In the genomic region with DNA sequence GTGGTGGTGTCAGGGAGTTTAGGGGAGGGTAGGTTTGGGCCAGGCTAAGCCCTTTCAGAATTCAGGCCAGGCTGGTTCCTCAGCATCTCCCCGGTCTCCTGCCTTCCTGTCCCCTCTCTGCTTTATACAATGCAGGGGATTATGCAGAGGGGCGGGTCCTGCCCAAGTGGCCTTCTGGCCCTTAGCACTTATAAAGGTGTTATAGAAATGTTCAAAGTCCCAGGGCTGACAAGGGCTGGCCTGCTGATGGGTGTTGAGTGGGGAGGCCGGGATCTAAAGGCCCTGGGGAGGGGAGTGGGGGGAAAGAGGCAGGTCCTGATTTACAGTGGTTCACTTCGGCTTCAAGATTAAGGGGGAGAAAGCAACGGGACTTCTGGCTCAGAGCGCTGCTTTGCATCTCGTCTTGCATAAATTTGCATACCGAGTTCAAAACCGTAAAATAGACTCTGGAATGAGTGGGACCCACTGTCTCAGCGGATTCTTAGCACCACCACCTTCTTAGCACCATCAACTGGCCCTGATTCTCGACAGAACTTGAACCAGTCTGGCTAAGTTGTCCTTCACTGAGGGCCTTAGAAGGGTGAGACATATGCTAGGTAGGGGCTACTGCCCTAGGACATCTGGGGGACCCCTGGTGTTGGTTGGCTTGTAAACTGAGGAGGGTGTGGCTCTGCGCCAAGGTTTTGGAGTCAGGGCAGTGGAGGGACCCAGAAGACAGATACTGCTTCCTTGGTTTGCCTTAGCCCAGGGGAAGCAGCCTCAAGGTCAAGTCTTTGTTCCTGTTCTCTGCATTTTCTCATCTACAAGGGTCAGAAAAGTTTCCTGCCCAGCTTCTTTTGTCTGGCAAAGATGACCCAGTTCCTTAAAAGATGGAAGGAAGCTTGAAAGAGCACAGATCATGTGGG, we compare ENCODE assay signal across 10 mouse cellular contexts. TPM values are rescaled to one million over a fixed set of nuclear protein-coding genes. Genes with fewer than 3 reads are reported as not detected.
DNase-seq lines count a peak whose midpoint lies in the region; ATAC-seq and TF ChIP-seq lines count a peak whose summit lies in the region.
"Had no signal": no experiment of that assay in that cellular context is flagged by ENCODE, and none has a peak within 500 bp of the region (broad histone marks: within the 10 kb centered on the region; RNA-seq: fewer than 3 reads in every experiment).

No protein-coding gene starts in this region.

- no peak for TF ChIP-seq CTCF in lung, embryonic 14.5 days (IDR thresholded peaks at IDR 0.05; ENCODE audit: low read depth)
- no peak for TF ChIP-seq CTCF in hindbrain, postnatal 0 days (IDR thresholded peaks at IDR 0.05; ENCODE audit: low read depth)

- no peaks in the 10 kb centered on the region for H3K36me3 ChIP-seq in lung, embryonic 14.5 days (ENCODE audit: insufficient read depth)
- peaks cover 14% of the 10 kb centered on the region for H3K36me3 ChIP-seq in embryonic facial prominence, embryonic 14.5 days (ENCODE audit: control insufficient read depth, insufficient read depth, low read length)
- no peaks in the 10 kb centered on the region for H3K36me3 ChIP-seq in hindbrain, postnatal 0 days (ENCODE audit: insufficient read depth, low read length)
- peaks cover 11% of the 10 kb centered on the region; the same call in 1 of the 2 replicates for H3K36me3 ChIP-seq in neural tube, embryonic 13.5 days

- no peaks in the 10 kb centered on the region for H3K4me1 ChIP-seq in lung, embryonic 14.5 days (ENCODE audit: insufficient read depth)
- peaks cover 26% of the 10 kb centered on the region for H3K4me1 ChIP-seq in embryonic facial prominence, embryonic 14.5 days (ENCODE audit: control insufficient read depth, insufficient read depth, low read length)
- H3K4me1 ChIP-seq in hindbrain, postnatal 0 days (ENCODE audit: insufficient read depth, low read length): peaks cover 23% of the 10 kb centered on the region
- H3K4me1 ChIP-seq in neural tube, embryonic 13.5 days (replicated peaks): peaks cover 52% of the 10 kb centered on the region

- H3K9me3 ChIP-seq in lung, embryonic 14.5 days (ENCODE audit: low read depth, low read length): no peaks in the 10 kb centered on the region
- 0 out of 2 replicates have a peak, but pooled peaks cover 3% of the 10 kb centered on the region for H3K9me3 ChIP-seq in embryonic facial prominence, embryonic 14.5 days (ENCODE audit: control insufficient read depth, low read length)
- no peaks in the 10 kb centered on the region for H3K9me3 ChIP-seq in hindbrain, postnatal 0 days (ENCODE audit: low read length)
- H3K9me3 ChIP-seq in neural tube, embryonic 13.5 days: no peaks in the 10 kb centered on the region

- peaks cover 24% of the 10 kb centered on the region; the same call in 1 of the 2 replicates for H3K27me3 ChIP-seq in lung, embryonic 14.5 days (ENCODE audit: insufficient read depth, low read length)
- no peaks in the 10 kb centered on the region for H3K27me3 ChIP-seq in embryonic facial prominence, embryonic 14.5 days (replicated peaks; ENCODE audit: control insufficient read depth, insufficient read depth, low read length)
- H3K27me3 ChIP-seq in hindbrain, postnatal 0 days (ENCODE audit: insufficient read depth, low read length): no peaks in the 10 kb centered on the region
- no peaks in the 10 kb centered on the region for H3K27me3 ChIP-seq in neural tube, embryonic 13.5 days

- ATAC-seq in lung, embryonic 14.5 days (ENCODE audit: insufficient read depth): 0 out of 2 replicates have a peak, but pooled peaks have one; percentile 33
- peak; percentile 23 for ATAC-seq in embryonic facial prominence, embryonic 14.5 days (ENCODE audit: low read depth)
- ATAC-seq in hindbrain, postnatal 0 days: no peak
- peak; percentile 32; the same call in 1 of the 2 replicates for ATAC-seq in neural tube, embryonic 13.5 days (ENCODE audit: low read depth)

- H3K4me3 ChIP-seq in lung, embryonic 14.5 days (ENCODE audit: low read depth, low read length): peak overlapping the region; percentile 63; the same call in 1 of the 2 replicates
- H3K4me3 ChIP-seq in embryonic facial prominence, embryonic 14.5 days (ENCODE audit: low read depth, low read length): peak overlapping the region; percentile 74
- H3K4me3 ChIP-seq in hindbrain, postnatal 0 days (ENCODE audit: low read length): peak overlapping the region; percentile 76
- H3K4me3 ChIP-seq in neural tube, embryonic 13.5 days: peak overlapping the region; percentile 68

- DNase-seq in lung, embryonic 14.5 days: peak; percentile 27
- DNase-seq in lung, adult 18-20 months: no peak
- DNase-seq in embryonic facial prominence, embryonic 14.5 days (ENCODE audit: low spot score): no peak
- peak; percentile 55 for DNase-seq in hindbrain, postnatal 0 days (ENCODE audit: low spot score)
- no peak for DNase-seq in right cerebral cortex, adult 18-20 months
- no peak for DNase-seq in frontal cortex, postnatal 25 days (ENCODE audit: low spot score in 2 of 2)
- no peak for DNase-seq in adipocyte (ENCODE audit: low spot score)
- DNase-seq: cerebellum, adult 9-11 months; heart, postnatal 14 days had no signal

- peak overlapping the region; percentile 82; the same call in 1 of the 2 replicates for H3K27ac ChIP-seq in lung, embryonic 14.5 days (ENCODE audit: low read depth)
- H3K27ac ChIP-seq in embryonic facial prominence, embryonic 14.5 days (replicated peaks; ENCODE audit: low read depth, low read length): peak overlapping the region; percentile 79; the same call in 1 of the 2 replicates
- peak overlapping the region; percentile 71 for H3K27ac ChIP-seq in hindbrain, postnatal 0 days
- H3K27ac ChIP-seq in neural tube, embryonic 13.5 days (replicated peaks): peak overlapping the region; percentile 92

- no peak overlapping the region for H3K9ac ChIP-seq in lung, embryonic 14.5 days
- peak overlapping the region; percentile 78 for H3K9ac ChIP-seq in embryonic facial prominence, embryonic 14.5 days (ENCODE audit: low read depth, low read length)
- peak overlapping the region; percentile 48; the same call in 1 of the 2 replicates for H3K9ac ChIP-seq in hindbrain, postnatal 0 days (replicated peaks; ENCODE audit: low read length)
- H3K9ac ChIP-seq in neural tube, embryonic 13.5 days: peak overlapping the region; percentile 86

- 25% methylated on average over 12 of the region's 12 CpGs for WGBS in lung, embryonic 14.5 days
- 26% methylated on average over 12 of the region's 12 CpGs for WGBS in embryonic facial prominence, embryonic 14.5 days
- WGBS in hindbrain, postnatal 0 days: 12% methylated on average over 12 of the region's 12 CpGs
- 11% methylated on average over 12 of the region's 12 CpGs for WGBS in neural tube, embryonic 13.5 days

- peak overlapping the region; percentile 98 for H3K4me2 ChIP-seq in lung, embryonic 14.5 days
- H3K4me2 ChIP-seq in embryonic facial prominence, embryonic 14.5 days (ENCODE audit: low read depth, low read length): peak overlapping the region; percentile 99
- H3K4me2 ChIP-seq in hindbrain, postnatal 0 days (ENCODE audit: low read depth, low read length): peak overlapping the region; percentile 97
- H3K4me2 ChIP-seq in neural tube, embryonic 13.5 days: peak overlapping the region; percentile 94

RNA-seq across cellular contexts. Expression of a gene that starts 3.4 kb away (rescaled TPM):
- polyA plus RNA-seq in lung, embryonic 14.5 days (2014; fragmentation: Nextera tagmentation; extraction: Ambion mirVana): 321 and 352 TPM in 2 replicates
- polyA plus RNA-seq in embryonic facial prominence, embryonic 14.5 days (2014; fragmentation: Nextera tagmentation; extraction: Ambion mirVana): 446 and 451 TPM in 2 replicates
- 686 and 698 TPM in 2 replicates for total RNA-seq in hindbrain, postnatal 0 days (2014; rRNA removed)
- polyA plus RNA-seq in hindbrain, postnatal 0 days (2015; fragmentation: Nextera tagmentation; extraction: Ambion mirVana): 470 and 480 TPM in 2 replicates
- 337 and 391 TPM in 2 replicates for polyA plus RNA-seq in neural tube, embryonic 13.5 days (2015; fragmentation: Nextera tagmentation; extraction: Ambion mirVana)

RNA-seq across cellular contexts. Expression of a gene that starts 47.0 kb away (rescaled TPM):
- polyA plus RNA-seq in lung, embryonic 14.5 days (2014; fragmentation: Nextera tagmentation; extraction: Ambion mirVana): 48.5 and 51.8 TPM in 2 replicates
- 131 and 138 TPM in 2 replicates for polyA plus RNA-seq in embryonic facial prominence, embryonic 14.5 days (2014; fragmentation: Nextera tagmentation; extraction: Ambion mirVana)
- 127 and 131 TPM in 2 replicates for total RNA-seq in hindbrain, postnatal 0 days (2014; rRNA removed)
- 40.0 and 44.6 TPM in 2 replicates for polyA plus RNA-seq in hindbrain, postnatal 0 days (2015; fragmentation: Nextera tagmentation; extraction: Ambion mirVana)
- polyA plus RNA-seq in neural tube, embryonic 13.5 days (2015; fragmentation: Nextera tagmentation; extraction: Ambion mirVana): 158 and 172 TPM in 2 replicates

Comparison
In these comparisons a context has a peak if more than half of its experiments do, and no peak if none do; other contexts are left out.
1. DNase-seq: peak in lung, embryonic 14.5 days (single experiment) and hindbrain, postnatal 0 days (single experiment); none in lung, adult 18-20 months (0 of 2), embryonic facial prominence, embryonic 14.5 days (single experiment), right cerebral cortex, adult 18-20 months (single experiment), frontal cortex, postnatal 25 days (0 of 2) and adipocyte (single experiment).
2. Peak in every context shown above with its lines, with median percentiles within 50 percentile points of each other: H3K27ac ChIP-seq, H3K4me2 ChIP-seq and H3K4me3 ChIP-seq.